Mouse (Mus musculus): ENCODE data around the gene Prkaa2. TPM values are rescaled to one million over a fixed set of nuclear protein-coding genes. Genes with fewer than 3 reads are reported as not detected.

Gene Prkaa2
- polyA plus RNA-seq, 1 experiment from 2014 or later, result 1.8 TPM

GRCm38 (mm10) chr4:104985960-104986632, 123.6 kb downstream of the Prkaa2 start:
- Histone ChIP-seq H3K4me1 (no peaks in the 10 kb centered on the region), H3K36me3 (no peaks in the 10 kb centered on the region), H3K4me2 (replicated peaks) (no peak overlapping the region), H3K27me3 (no peaks in the 10 kb centered on the region), H3K9me3 (no peaks in the 10 kb centered on the region), H3K4me3 (no peak overlapping the region), H3K9ac (no peak overlapping the region), H3K27ac (no peak overlapping the region)
- WGBS, result 77% methylated on average over 5 of the region's 5 CpGs
- no peak for ATAC-seq (ENCODE audit: insufficient number of reproducible peaks, insufficient read depth, low FRiP score, low TSS enrichment)

Other genes starting within 250 kb of the Prkaa2 start
- not detected in 2 replicates for gene C8a, start 233.5 kb downstream of the Prkaa2 start, polyA plus RNA-seq (2016; fragmentation: Nextera tagmentation; extraction: Ambion mirVana)
- 0.20 and 0.24 TPM in 2 replicates for gene Fyb2, start 196.4 kb downstream of the Prkaa2 start, polyA plus RNA-seq (2016; fragmentation: Nextera tagmentation; extraction: Ambion mirVana)
- 115 TPM in 2 replicates for gene Plpp3, start 47.5 kb upstream of the Prkaa2 start, polyA plus RNA-seq (2016; fragmentation: Nextera tagmentation; extraction: Ambion mirVana)